Mouse (Mus musculus): ENCODE measurements around the gene Clcnkb. TPM values are rescaled to one million over a fixed set of nuclear protein-coding genes. Genes with fewer than 3 reads are reported as not detected.

Clcnkb gene
- polyA plus RNA-seq, 1 experiment from 2014 or later: not detected

- Histone ChIP-seq H3K27me3 (ENCODE audit: control insufficient read depth, insufficient read depth, low read length) (no peaks in the 10 kb centered on the region), H3K9ac (replicated peaks; ENCODE audit: low read depth, low read length) (peak overlapping the region; percentile 29; the same call in 1 of the 2 replicates), H3K4me1 (ENCODE audit: control insufficient read depth, insufficient read depth, low read length) (peaks cover 12% of the 10 kb centered on the region), H3K4me2 (replicated peaks; ENCODE audit: low read depth, low read length) (peak overlapping the region; percentile 90), H3K27ac (ENCODE audit: low read length) (no peak overlapping the region), H3K36me3 (ENCODE audit: control insufficient read depth, insufficient read depth, low read length) (peaks cover 14% of the 10 kb centered on the region; the same call in 1 of the 2 replicates), H3K9me3 (ENCODE audit: control insufficient read depth, low read depth, low read length) (no peaks in the 10 kb centered on the region), H3K4me3 (ENCODE audit: low read depth, low read length) (peak overlapping the region; percentile 90)
- 45% methylated on average over 11 of the region's 11 CpGs for WGBS
- no peak for ATAC-seq (ENCODE audit: insufficient number of reproducible peaks, insufficient read depth, low FRiP score, low read depth)
Observed at GRCm38 (mm10) chr4:141443641-141444429, 28.0 kb upstream of the Clcnkb start.

- no peak overlapping the region for H3K9ac ChIP-seq (replicated peaks; ENCODE audit: low read depth, low read length)
- no peaks in the 10 kb centered on the region for H3K9me3 ChIP-seq (ENCODE audit: control insufficient read depth, low read depth, low read length)
- H3K36me3 ChIP-seq (ENCODE audit: control insufficient read depth, insufficient read depth, low read length): no peaks in the 10 kb centered on the region
- H3K4me2 ChIP-seq (replicated peaks; ENCODE audit: low read depth, low read length): no peak overlapping the region
- no peak for ATAC-seq (ENCODE audit: insufficient number of reproducible peaks, insufficient read depth, low FRiP score, low read depth)
- no peak overlapping the region for H3K27ac ChIP-seq (ENCODE audit: low read length)
- peaks cover 7% of the 10 kb centered on the region for H3K4me1 ChIP-seq (ENCODE audit: control insufficient read depth, insufficient read depth, low read length)
- H3K4me3 ChIP-seq (ENCODE audit: low read depth, low read length): no peak overlapping the region
- H3K27me3 ChIP-seq (ENCODE audit: control insufficient read depth, insufficient read depth, low read length): no peaks in the 10 kb centered on the region
Observed at GRCm38 (mm10) chr4:141440877-141441276, 25.1 kb upstream of the Clcnkb start.

GRCm38 (mm10) chr4:141439083-141439803, 23.4 kb upstream of the Clcnkb start:
- WGBS: 77% methylated on average over 12 of the region's 12 CpGs
- Histone ChIP-seq H3K27me3 (ENCODE audit: control insufficient read depth, insufficient read depth, low read length) (no peaks in the 10 kb centered on the region), H3K4me1 (ENCODE audit: control insufficient read depth, insufficient read depth, low read length) (no peaks in the 10 kb centered on the region), H3K4me3 (ENCODE audit: low read depth, low read length) (no peak overlapping the region), H3K36me3 (ENCODE audit: control insufficient read depth, insufficient read depth, low read length) (no peaks in the 10 kb centered on the region), H3K9ac (replicated peaks; ENCODE audit: low read depth, low read length) (no peak overlapping the region), H3K9me3 (ENCODE audit: control insufficient read depth, low read depth, low read length) (no peaks in the 10 kb centered on the region), H3K27ac (ENCODE audit: low read length) (no peak overlapping the region), H3K4me2 (replicated peaks; ENCODE audit: low read depth, low read length) (no peak overlapping the region)
- ATAC-seq (ENCODE audit: insufficient number of reproducible peaks, insufficient read depth, low FRiP score, low read depth): no peak

DNA sequence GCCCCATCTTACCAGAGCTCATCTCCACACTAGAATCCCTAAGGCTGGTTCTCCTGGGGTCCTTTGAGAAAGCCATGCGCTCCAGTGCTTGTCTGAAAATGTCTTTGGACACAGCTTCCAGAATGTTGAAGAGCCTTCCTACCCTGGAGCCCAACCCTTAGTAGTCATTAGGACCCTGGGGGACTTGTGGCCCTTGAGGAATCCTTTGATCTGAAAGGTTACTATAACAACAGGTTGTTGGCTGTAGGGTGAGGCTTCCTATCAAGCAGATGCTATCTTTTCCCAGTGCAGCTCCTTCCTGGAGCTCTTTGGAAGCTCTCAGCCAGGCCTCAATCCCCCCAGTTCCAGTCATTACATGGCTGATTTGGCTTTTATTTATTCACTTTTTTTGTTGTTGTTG, 20.2 kb upstream of the Clcnkb start, which contains the start of gene Srarp:
Gene Srarp, minus strand, starts transcription at position 132 of the 400 bp plus-strand sequence.
- Histone ChIP-seq H3K4me1 (ENCODE audit: control insufficient read depth, insufficient read depth, low read length) (no peaks in the 10 kb centered on the region), H3K27ac (ENCODE audit: low read length) (no peak within 1 kb of the TSS), H3K9me3 (ENCODE audit: control insufficient read depth, low read depth, low read length) (no peaks in the 10 kb centered on the region), H3K4me2 (replicated peaks; ENCODE audit: low read depth, low read length) (no peak within 1 kb of the TSS), H3K9ac (replicated peaks; ENCODE audit: low read depth, low read length) (no peak within 1 kb of the TSS), H3K27me3 (ENCODE audit: control insufficient read depth, insufficient read depth, low read length) (no peaks in the 10 kb centered on the region), H3K36me3 (ENCODE audit: control insufficient read depth, insufficient read depth, low read length) (no peaks in the 10 kb centered on the region), H3K4me3 (ENCODE audit: low read depth, low read length) (no peak within 1 kb of the TSS)
- 67% methylated on average over 1 of the region's 1 CpGs for whole genome bisulfite sequencing
- ATAC-seq (ENCODE audit: insufficient number of reproducible peaks, insufficient read depth, low FRiP score, low read depth): no peak

DNA sequence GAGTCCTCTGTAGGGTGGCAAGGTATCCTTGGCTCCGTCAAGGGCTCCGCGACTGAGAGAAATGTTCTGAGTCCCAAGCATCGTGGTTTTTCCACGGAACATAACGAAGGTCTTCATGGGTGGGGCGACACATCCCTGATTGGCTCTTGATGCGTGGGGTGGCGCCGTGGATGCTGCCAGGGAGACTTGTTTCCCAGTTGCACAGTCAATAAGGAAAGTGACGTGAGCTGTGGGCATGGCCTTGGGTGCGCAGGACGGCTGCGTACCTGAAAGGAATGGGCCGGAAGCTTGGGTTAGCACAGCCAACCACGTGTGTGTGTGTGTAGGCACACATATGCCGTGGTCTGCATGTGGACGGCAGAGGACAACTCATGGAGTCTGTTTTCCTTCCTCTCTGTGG, 17.4 kb upstream of the Clcnkb start:
- H3K27ac ChIP-seq (ENCODE audit: low read length): no peak overlapping the region
- H3K36me3 ChIP-seq (ENCODE audit: control insufficient read depth, insufficient read depth, low read length): no peaks in the 10 kb centered on the region
- H3K4me3 ChIP-seq (ENCODE audit: low read depth, low read length): no peak overlapping the region
- H3K4me2 ChIP-seq (replicated peaks; ENCODE audit: low read depth, low read length): no peak overlapping the region
- no peaks in the 10 kb centered on the region for H3K27me3 ChIP-seq (ENCODE audit: control insufficient read depth, insufficient read depth, low read length)
- WGBS: 79% methylated on average over 18 of the region's 18 CpGs
- no peaks in the 10 kb centered on the region for H3K9me3 ChIP-seq (ENCODE audit: control insufficient read depth, low read depth, low read length)
- no peaks in the 10 kb centered on the region for H3K4me1 ChIP-seq (ENCODE audit: control insufficient read depth, insufficient read depth, low read length)
- H3K9ac ChIP-seq (replicated peaks; ENCODE audit: low read depth, low read length): no peak overlapping the region
- no peak for ATAC-seq (ENCODE audit: insufficient number of reproducible peaks, insufficient read depth, low FRiP score, low read depth)

- WGBS: 58% methylated on average over 14 of the region's 14 CpGs
Observed at GRCm38 (mm10) chr4:141432666-141433065, 16.9 kb upstream of the Clcnkb start.

GRCm38 (mm10) chr4:141430997-141431396, 15.2 kb upstream of the Clcnkb start:
- no peak for ATAC-seq (ENCODE audit: insufficient number of reproducible peaks, insufficient read depth, low FRiP score, low read depth)
- Histone ChIP-seq H3K4me3 (ENCODE audit: low read depth, low read length) (no peak overlapping the region), H3K36me3 (ENCODE audit: control insufficient read depth, insufficient read depth, low read length) (no peaks in the 10 kb centered on the region), H3K9ac (replicated peaks; ENCODE audit: low read depth, low read length) (no peak overlapping the region), H3K4me2 (replicated peaks; ENCODE audit: low read depth, low read length) (no peak overlapping the region), H3K27me3 (ENCODE audit: control insufficient read depth, insufficient read depth, low read length) (no peaks in the 10 kb centered on the region), H3K27ac (ENCODE audit: low read length) (no peak overlapping the region), H3K4me1 (ENCODE audit: control insufficient read depth, insufficient read depth, low read length) (peaks cover 8% of the 10 kb centered on the region), H3K9me3 (ENCODE audit: control insufficient read depth, low read depth, low read length) (no peaks in the 10 kb centered on the region)
- whole genome bisulfite sequencing: 45% methylated on average over 9 of the region's 9 CpGs

More at GRCm38 (mm10) chr4:141432666-141433065, 16.9 kb upstream of the Clcnkb start:
- Histone ChIP-seq H3K9me3 (ENCODE audit: control insufficient read depth, low read depth, low read length) (no peaks in the 10 kb centered on the region), H3K27me3 (ENCODE audit: control insufficient read depth, insufficient read depth, low read length) (no peaks in the 10 kb centered on the region), H3K36me3 (ENCODE audit: control insufficient read depth, insufficient read depth, low read length) (no peaks in the 10 kb centered on the region), H3K4me1 (ENCODE audit: control insufficient read depth, insufficient read depth, low read length) (no peaks in the 10 kb centered on the region), H3K9ac (replicated peaks; ENCODE audit: low read depth, low read length) (no peak overlapping the region), H3K27ac (ENCODE audit: low read length) (no peak overlapping the region), H3K4me2 (replicated peaks; ENCODE audit: low read depth, low read length) (no peak overlapping the region), H3K4me3 (ENCODE audit: low read depth, low read length) (no peak overlapping the region)
- no peak for ATAC-seq (ENCODE audit: insufficient number of reproducible peaks, insufficient read depth, low FRiP score, low read depth)

- H3K9ac ChIP-seq (replicated peaks; ENCODE audit: low read depth, low read length): no peak overlapping the region
- no peak for ATAC-seq (ENCODE audit: insufficient number of reproducible peaks, insufficient read depth, low FRiP score, low read depth)
- H3K27me3 ChIP-seq (ENCODE audit: control insufficient read depth, insufficient read depth, low read length): no peaks in the 10 kb centered on the region
- no peaks in the 10 kb centered on the region for H3K36me3 ChIP-seq (ENCODE audit: control insufficient read depth, insufficient read depth, low read length)
- H3K27ac ChIP-seq (ENCODE audit: low read length): no peak overlapping the region
- H3K9me3 ChIP-seq (ENCODE audit: control insufficient read depth, low read depth, low read length): no peaks in the 10 kb centered on the region
- H3K4me1 ChIP-seq (ENCODE audit: control insufficient read depth, insufficient read depth, low read length): peaks cover 17% of the 10 kb centered on the region
- no peak overlapping the region for H3K4me3 ChIP-seq (ENCODE audit: low read depth, low read length)
- 47% methylated on average over 9 of the region's 9 CpGs for WGBS
- no peak overlapping the region for H3K4me2 ChIP-seq (replicated peaks; ENCODE audit: low read depth, low read length)
Observed at GRCm38 (mm10) chr4:141429847-141430246, 14.0 kb upstream of the Clcnkb start.

Measured in stomach, embryonic 14.5 days (tissue).